In the genomic region with DNA sequence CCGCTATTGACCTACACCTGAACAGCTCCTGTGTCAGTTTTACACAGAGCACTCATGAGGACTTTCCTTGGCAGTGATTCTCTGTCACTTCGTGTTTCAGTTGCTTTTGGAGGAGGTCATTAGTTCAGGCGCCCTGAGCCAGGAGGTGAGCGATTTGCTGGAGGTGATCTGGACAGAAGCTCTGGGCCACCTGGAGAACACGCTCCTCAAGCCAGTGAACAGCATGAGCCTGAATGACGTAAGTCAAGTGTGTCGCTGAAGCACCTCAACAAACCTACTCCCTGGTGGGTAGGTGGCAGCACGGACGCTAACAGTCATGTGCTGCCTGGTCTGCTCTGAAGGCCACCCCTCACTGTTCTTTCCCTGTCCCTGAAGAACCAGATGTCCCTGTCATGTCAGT, we compare ENCODE assay signal across 25 mouse cellular contexts. TPM values are rescaled to one million over a fixed set of nuclear protein-coding genes. Genes with fewer than 3 reads are reported as not detected.
A peak's percentile ranks its signal among the peaks of the same experiment; 100 is the strongest.
DNase-seq lines count a peak whose midpoint lies in the region; ATAC-seq and TF ChIP-seq lines count a peak whose summit lies in the region.
"Had no signal": no experiment of that assay in that cellular context is flagged by ENCODE, and none has a peak within 500 bp of the region (broad histone marks: within the 10 kb centered on the region; RNA-seq: fewer than 3 reads in every experiment).

No protein-coding gene starts in this region.

- TF ChIP-seq CTCF in heart, adult 2 months (IDR thresholded peaks at IDR 0.05): no peak

- H3K27me3 ChIP-seq in heart, adult 2 months (ENCODE audit: control insufficient read depth, insufficient read depth, low read length): no peaks in the 10 kb centered on the region
- H3K27me3 ChIP-seq: embryonic facial prominence, embryonic 12.5 days; embryonic facial prominence, embryonic 15.5 days; heart, embryonic 13.5 days; hindbrain, embryonic 12.5 days; hindbrain, embryonic 15.5 days had no signal

- no peaks in the 10 kb centered on the region for H3K4me1 ChIP-seq in heart, adult 2 months (ENCODE audit: control insufficient read depth, insufficient read depth, low read length)
- H3K4me1 ChIP-seq: embryonic facial prominence, embryonic 12.5 days; embryonic facial prominence, embryonic 15.5 days; heart, embryonic 10.5 days; heart, embryonic 13.5 days; hindbrain, embryonic 12.5 days; hindbrain, embryonic 15.5 days had no signal

- intact Hi-C loops in heart, adult 2 months (cut with DNase I): loop anchor here (10.0 kb wide), 2 partner anchors 173 to 203 kb away; no protein-coding TSS in a partner anchor

- H3K9ac ChIP-seq in heart, adult 2 months (ENCODE audit: low read depth, low read length): no peak overlapping the region
- H3K9ac ChIP-seq: embryonic facial prominence, embryonic 12.5 days; embryonic facial prominence, embryonic 15.5 days; forebrain, postnatal 0 days; heart, embryonic 13.5 days; hindbrain, embryonic 12.5 days; hindbrain, embryonic 15.5 days had no signal

- TF ChIP-seq POLR2A in heart, adult 2 months (IDR thresholded peaks at IDR 0.05; ENCODE audit: insufficient read depth, low read depth, low read length): no peak

- DNase-seq in cerebellum, postnatal 4 days (ENCODE audit: low spot score in 2 of 2): no peak
- DNase-seq in heart, adult 11 months: peak; percentile 74
- DNase-seq in heart, adult 2 months: no peak
- DNase-seq in cerebellum, adult 9-10 months: peak; percentile 60
- DNase-seq in cerebellum, postnatal 36 days: peak; percentile 13 to 15
- DNase-seq in thymus, postnatal 10 days (ENCODE audit: low spot score in 2 of 2): no peak
- no peak for DNase-seq in urinary bladder, adult 2 months (ENCODE audit: low spot score)
- DNase-seq: adrenal gland, adult 8-10 months; adrenal gland, postnatal 25 days; forebrain, postnatal 0 days; gastrocnemius, postnatal 14 days; heart, adult 18-20 months; heart, postnatal 14 days; heart, postnatal 4 days; kidney, adult 18-20 months; kidney, adult 9 months had no signal

- no peaks in the 10 kb centered on the region for H3K79me2 ChIP-seq in heart, adult 2 months (replicated peaks; ENCODE audit: control insufficient read depth, insufficient read depth, low read length)

- peak; percentile 49 for ATAC-seq in cerebellum, adult (ENCODE audit: insufficient number of reproducible peaks, low FRiP score, low TSS enrichment)
- ATAC-seq: activated CD4-positive, CD25-positive, alpha-beta regulatory T cell, adult 4 months; forebrain, embryonic 14.5 days; forebrain, postnatal 0 days had no signal

- no peak for TF ChIP-seq EP300 in heart, adult 2 months (IDR thresholded peaks at IDR 0.05; ENCODE audit: insufficient read depth, low read depth, low read length)

- H3K36me3 ChIP-seq in heart, adult 2 months (ENCODE audit: control insufficient read depth, insufficient read depth, low read length): no peaks in the 10 kb centered on the region
- H3K36me3 ChIP-seq: embryonic facial prominence, embryonic 12.5 days; hindbrain, embryonic 12.5 days; hindbrain, embryonic 15.5 days had no signal

- 93% methylated on average over 9 of the region's 9 CpGs for WGBS in heart, adult 2 months

- H3K4me3 ChIP-seq in heart, adult 2 months: no peak overlapping the region
- H3K4me3 ChIP-seq: embryonic facial prominence, embryonic 12.5 days; embryonic facial prominence, embryonic 15.5 days; heart, embryonic 10.5 days; heart, embryonic 13.5 days; hindbrain, embryonic 12.5 days; hindbrain, embryonic 15.5 days had no signal

- no peak overlapping the region for H3K27ac ChIP-seq in heart, adult 2 months
- H3K27ac ChIP-seq: embryonic facial prominence, embryonic 12.5 days; embryonic facial prominence, embryonic 15.5 days; heart, embryonic 10.5 days; heart, embryonic 13.5 days; hindbrain, embryonic 12.5 days; hindbrain, embryonic 15.5 days had no signal

RNA-seq across cellular contexts. Expression of a gene that starts 16.8 kb away (rescaled TPM):
- total RNA-seq in heart, adult 2 months (2021): 10 to 100 TPM; 27.1 to 33.9 TPM
- 9.2 and 12.9 TPM in 2 replicates for polyA plus RNA-seq in heart, adult 2 months (2012; rRNA removed)
- polyA plus RNA-seq in urinary bladder, adult 2 months (2012; rRNA removed): 28.0 and 36.2 TPM in 2 replicates

RNA-seq across cellular contexts. Expression of a gene that starts 17.0 kb away (rescaled TPM):
- total RNA-seq in heart, adult 2 months (2021): 1 to 10 TPM; 3.2 to 4.5 TPM
- polyA plus RNA-seq in heart, adult 2 months (2012; rRNA removed): 1.1 and 2.0 TPM in 2 replicates
- polyA plus RNA-seq in urinary bladder, adult 2 months (2012; rRNA removed): 3.6 and 6.0 TPM in 2 replicates

Comparison
In these comparisons a context has a peak if more than half of its experiments do, and no peak if none do; other contexts are left out.
1. DNase-seq: peak in heart, adult 11 months (single experiment), cerebellum, adult 9-10 months (single experiment) and cerebellum, postnatal 36 days (2 of 2); none in cerebellum, postnatal 4 days (0 of 2), heart, adult 2 months (0 of 2), thymus, postnatal 10 days (0 of 2) and urinary bladder, adult 2 months (single experiment).